Mouse (Mus musculus) liver, embryonic 16.5 days (tissue): ENCODE measurements around the gene Ncor1. TPM values are rescaled to one million over a fixed set of nuclear protein-coding genes. Genes with fewer than 3 reads are reported as not detected.
"Not testable (repeated sequence)": the region's sequence is repeated elsewhere in the genome, so short reads cannot be mapped to it uniquely, and the experiment has no call there.

Experiments used
- ATAC-seq: fragments of 200-750 bp; cut with Nextera tagmentation; 2 replicates; pipeline ENCODE4 v1.8.0; 2017; ENCODE audit warnings: low read depth, mild to moderate bottlenecking, moderate number of reproducible peaks, moderate library complexity
- H3K27ac ChIP-seq: fragments of 300-500 bp; sonication (generic); 2 replicates; pipeline ENCODE4 v1.5.1; 2014; ENCODE audit warnings: mild to moderate bottlenecking, low read length
- H3K27me3 ChIP-seq: fragments of 300-500 bp; sonication (generic); 2 replicates; pipeline ENCODE4 v1.6.1; 2014; ENCODE audit warnings: low read depth, low read length, mixed read lengths; ENCODE audit not compliant: control insufficient read depth, insufficient read depth
- H3K36me3 ChIP-seq: fragments of 300-500 bp; sonication (generic); 2 replicates; pipeline ENCODE4 v1.6.1; 2014; ENCODE audit warnings: mild to moderate bottlenecking; ENCODE audit not compliant: control insufficient read depth, insufficient read depth
- H3K4me1 ChIP-seq: fragments of 300-500 bp; sonication (generic); 2 replicates; pipeline ENCODE4 v1.6.1; 2014; ENCODE audit warnings: low read depth, low read length, mixed read lengths; ENCODE audit not compliant: control insufficient read depth
- H3K4me2 ChIP-seq: fragments of 300-500 bp; sonication (generic); 2 replicates; pipeline ENCODE4 v1.6.1; 2014; ENCODE audit warnings: low read depth, low read length, mixed read lengths
- H3K4me3 ChIP-seq: fragments of 300-500 bp; sonication (generic); 2 replicates; pipeline ENCODE4 v1.5.1; 2014; ENCODE audit warnings: low read depth, mild to moderate bottlenecking, low read length
- H3K9ac ChIP-seq: fragments of 300-500 bp; sonication (generic); 2 replicates; pipeline ENCODE4 v1.6.1; 2014; ENCODE audit warnings: low read depth, low read length
- H3K9me3 ChIP-seq: fragments of 300-500 bp; sonication (generic); replicated peaks from 2 replicates; pipeline ENCODE4 v1.6.1; 2016; ENCODE audit warnings: low read length; ENCODE audit not compliant: control insufficient read depth
- WGBS: fragments of 180-500 bp; shearing (Covaris S2); extraction: QIAGEN DNeasy Blood & Tissue Kit; methylation state at CpG from one replicate; pipeline ENCODE4 v1.1.7; 2014; ENCODE audit not compliant: insufficient replicate concordance; 5-methylcytosine and 5-hydroxymethylcytosine counted together
- polyA plus RNA-seq: library from polyadenylated mRNA; unstranded; fragments of >200 nt; fragmentation: Nextera tagmentation; extraction: Ambion mirVana; gene quantifications from 2 replicates; pipeline ENCODE4 v1.2.1, GENCODE M21; 2015

The Ncor1 gene
- polyA plus RNA-seq, 1 experiment from 2014 or later = 22.7 TPM

GRCm38 (mm10) chr11:62487540-62488350 lies 29.4 kb upstream of the Ncor1 start:
- H3K4me2 ChIP-seq = no peak overlapping the region
- WGBS = 86% methylated on average over 10 of the region's 10 CpGs
- H3K9me3 ChIP-seq = no peaks in the 10 kb centered on the region
- no peaks in the 10 kb centered on the region for H3K27me3 ChIP-seq
- H3K9ac ChIP-seq = no peak overlapping the region
- no peak overlapping the region for H3K4me3 ChIP-seq
- H3K4me1 ChIP-seq = peaks cover 10% of the 10 kb centered on the region
- no peak overlapping the region for H3K27ac ChIP-seq
- no peak for ATAC-seq
- H3K36me3 ChIP-seq = no peaks in the 10 kb centered on the region

- no peaks in the 10 kb centered on the region for H3K36me3 ChIP-seq
- no peak overlapping the region for H3K4me3 ChIP-seq
- WGBS = 34% methylated on average over 1 of the region's 1 CpGs
- no peaks in the 10 kb centered on the region for H3K9me3 ChIP-seq
- no peak overlapping the region for H3K27ac ChIP-seq
- no peak overlapping the region for H3K9ac ChIP-seq
- peaks cover 10% of the 10 kb centered on the region for H3K4me1 ChIP-seq
- no peaks in the 10 kb centered on the region for H3K27me3 ChIP-seq
- H3K4me2 ChIP-seq = no peak overlapping the region; the same call in 1 of the 2 replicates
- ATAC-seq = no peak; the same call in 1 of the 2 replicates
Measured at GRCm38 (mm10) chr11:62486949-62487348, 28.6 kb upstream of the Ncor1 start.

GRCm38 (mm10) chr11:62479581-62479980 lies 21.2 kb upstream of the Ncor1 start:
- H3K27me3 ChIP-seq = no peaks in the 10 kb centered on the region
- ATAC-seq = no peak
- H3K9me3 ChIP-seq = no peaks in the 10 kb centered on the region
- no peaks in the 10 kb centered on the region for H3K4me1 ChIP-seq
- H3K36me3 ChIP-seq = no peaks in the 10 kb centered on the region
- 68% methylated on average over 5 of the region's 5 CpGs for WGBS
- H3K27ac ChIP-seq = no peak overlapping the region
- H3K4me3 ChIP-seq = no peak overlapping the region
- no peak overlapping the region for H3K9ac ChIP-seq
- no peak overlapping the region for H3K4me2 ChIP-seq

- Histone ChIP-seq H3K4me2 (no peak overlapping the region), H3K9me3 (no peaks in the 10 kb centered on the region), H3K4me1 (no peaks in the 10 kb centered on the region), H3K4me3 (no peak overlapping the region), H3K27me3 (no peaks in the 10 kb centered on the region), H3K36me3 (no peaks in the 10 kb centered on the region), H3K27ac (no peak overlapping the region), H3K9ac (no peak overlapping the region)
- 39% methylated on average over 6 of the region's 6 CpGs for WGBS
- no peak for ATAC-seq
Measured at GRCm38 (mm10) chr11:62478931-62479330, 20.6 kb upstream of the Ncor1 start.

GRCm38 (mm10) chr11:62476156-62476555 lies 17.8 kb upstream of the Ncor1 start:
- ATAC-seq = no peak
- no peaks in the 10 kb centered on the region for H3K9me3 ChIP-seq
- 80% methylated on average over 4 of the region's 4 CpGs for WGBS
- H3K27me3 ChIP-seq = no peaks in the 10 kb centered on the region
- H3K36me3 ChIP-seq = no peaks in the 10 kb centered on the region
- H3K9ac ChIP-seq = no peak overlapping the region
- H3K4me1 ChIP-seq = no peaks in the 10 kb centered on the region
- H3K27ac ChIP-seq = no peak overlapping the region
- H3K4me2 ChIP-seq = no peak overlapping the region
- H3K4me3 ChIP-seq = no peak overlapping the region

GRCm38 (mm10) chr11:62473516-62473915 lies 15.2 kb upstream of the Ncor1 start:
- Histone ChIP-seq H3K4me1 (no peaks in the 10 kb centered on the region), H3K27ac (no peak overlapping the region), H3K9me3 (no peaks in the 10 kb centered on the region), H3K4me3 (no peak overlapping the region), H3K9ac (no peak overlapping the region), H3K36me3 (no peaks in the 10 kb centered on the region), H3K27me3 (no peaks in the 10 kb centered on the region), H3K4me2 (no peak overlapping the region)
- WGBS = 76% methylated on average over 5 of the region's 5 CpGs
- no peak for ATAC-seq

- Histone ChIP-seq H3K9me3 (no peaks in the 10 kb centered on the region), H3K4me3 (no peak overlapping the region), H3K4me1 (peaks cover 18% of the 10 kb centered on the region), H3K27me3 (no peaks in the 10 kb centered on the region), H3K9ac (no peak overlapping the region), H3K27ac (no peak overlapping the region), H3K4me2 (no peak overlapping the region), H3K36me3 (no peaks in the 10 kb centered on the region)
- ATAC-seq = no peak
- 68% methylated on average over 6 of the region's 6 CpGs for WGBS
Measured at GRCm38 (mm10) chr11:62470451-62470850, 12.1 kb upstream of the Ncor1 start.

- not testable (repeated sequence) for H3K9me3 ChIP-seq, H3K9ac ChIP-seq, H3K4me2 ChIP-seq, H3K27me3 ChIP-seq, ATAC-seq, H3K36me3 ChIP-seq, H3K27ac ChIP-seq, H3K4me3 ChIP-seq
- peaks cover 35% of the 10 kb centered on the region for H3K4me1 ChIP-seq
Measured at GRCm38 (mm10) chr11:62467289-62467688, 8.9 kb upstream of the Ncor1 start.

GRCm38 (mm10) chr11:62466546-62466945 lies 8.2 kb upstream of the Ncor1 start:
- H3K9me3 ChIP-seq = no peaks in the 10 kb centered on the region
- peak; percentile 59 for ATAC-seq
- no peak overlapping the region for H3K9ac ChIP-seq
- peaks cover 35% of the 10 kb centered on the region for H3K4me1 ChIP-seq
- H3K36me3 ChIP-seq = no peaks in the 10 kb centered on the region
- no peak overlapping the region for H3K4me2 ChIP-seq
- H3K27me3 ChIP-seq = no peaks in the 10 kb centered on the region
- peak overlapping the region; percentile 57 for H3K27ac ChIP-seq
- H3K4me3 ChIP-seq = no peak overlapping the region
- WGBS = 14% methylated on average over 3 of the region's 3 CpGs
